7 mouse cellular contexts compared by ENCODE assay signal in the genomic region with DNA sequence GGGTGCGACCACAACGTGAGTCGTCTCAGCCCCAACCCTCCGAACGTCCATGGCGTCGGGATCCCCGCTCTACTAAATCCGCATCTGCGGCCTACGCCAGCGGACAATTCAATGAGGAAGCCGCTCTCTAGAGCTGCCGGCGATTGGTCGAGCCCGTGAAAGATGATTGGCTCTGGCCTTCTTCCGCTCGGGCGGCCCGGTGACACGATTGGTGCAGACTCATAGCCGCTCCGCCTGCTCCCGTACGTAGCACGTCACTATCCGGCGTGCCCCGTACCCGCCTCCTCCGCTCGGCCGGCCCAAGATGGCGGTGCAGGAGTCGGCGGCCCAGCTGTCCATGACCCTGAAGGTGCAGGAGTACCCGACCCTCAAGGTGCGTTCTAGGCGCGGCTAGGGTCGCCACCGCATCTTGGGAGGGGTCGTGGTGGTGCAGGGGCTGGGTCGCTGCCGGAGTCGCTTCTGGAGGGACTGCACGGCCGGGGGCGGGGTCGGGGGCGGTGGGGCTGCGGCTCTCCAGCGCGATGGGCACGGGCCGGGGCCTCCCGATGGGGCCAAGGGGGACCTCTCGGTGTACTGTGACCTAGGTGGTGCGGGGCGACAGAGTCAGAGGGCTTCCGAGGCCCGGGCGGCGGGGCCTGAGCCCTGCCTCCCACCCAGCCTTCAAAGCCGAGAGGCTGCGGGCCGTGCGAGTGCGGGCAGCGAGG. TPM values are rescaled to one million over a fixed set of nuclear protein-coding genes. Genes with fewer than 3 reads are reported as not detected.
DNase-seq lines count a peak whose midpoint lies in the region; ATAC-seq and TF ChIP-seq lines count a peak whose summit lies in the region.

TSS of gene Maea (plus strand) at position 237 of the 704 bp plus-strand sequence.

- H3K36me3 ChIP-seq in embryonic facial prominence, embryonic 10.5 days (replicated peaks), result peaks cover 28% of the 10 kb centered on the region
- H3K36me3 ChIP-seq in intestine, postnatal 0 days (ENCODE audit: control insufficient read depth, insufficient read depth), result peaks cover 2% of the 10 kb centered on the region; the same call in 1 of the 2 replicates
- peaks cover 11% of the 10 kb centered on the region; the same call in 1 of the 2 replicates for H3K36me3 ChIP-seq in midbrain, embryonic 12.5 days
- 0 out of 2 replicates have a peak, but pooled peaks cover 2% of the 10 kb centered on the region for H3K36me3 ChIP-seq in small intestine, adult 2 months (ENCODE audit: control insufficient read depth, insufficient read depth, low read length)

- under 1% methylated on average over 71 of the region's 71 CpGs for WGBS in embryonic facial prominence, embryonic 10.5 days
- under 1% methylated on average over 65 of the region's 71 CpGs for WGBS in intestine, postnatal 0 days
- WGBS in midbrain, embryonic 12.5 days, result under 1% methylated on average over 71 of the region's 71 CpGs
- under 1% methylated on average over 71 of the region's 71 CpGs for WGBS in small intestine, adult 2 months

- H3K9ac ChIP-seq in intestine, postnatal 0 days (ENCODE audit: low read depth, low read length), result peak within 1 kb of the TSS; percentile 98
- peak within 1 kb of the TSS; percentile 91 for H3K9ac ChIP-seq in midbrain, embryonic 12.5 days (replicated peaks)

- peak within 1 kb of the TSS; percentile 100 for H3K4me3 ChIP-seq in embryonic facial prominence, embryonic 10.5 days
- H3K4me3 ChIP-seq in intestine, postnatal 0 days (ENCODE audit: low read depth, low read length), result peak within 1 kb of the TSS; percentile 99
- peak within 1 kb of the TSS; percentile 89 for H3K4me3 ChIP-seq in midbrain, embryonic 12.5 days
- H3K4me3 ChIP-seq in small intestine, adult 2 months (ENCODE audit: low read depth, low read length), result peak within 1 kb of the TSS; percentile 94

- DNase-seq in adrenal gland, postnatal 10 days, result peak; percentile 96
- peak; percentile 97 for DNase-seq in embryonic facial prominence, embryonic 10.5 days (ENCODE audit: low spot score)
- DNase-seq in gonadal fat pad, adult 2 months (ENCODE audit: low read depth), result no peak
- peak; percentile 97 for DNase-seq in left cerebral cortex, postnatal 4 days

- peaks cover 14% of the 10 kb centered on the region; the same call in 1 of the 2 replicates for H3K9me3 ChIP-seq in embryonic facial prominence, embryonic 10.5 days
- H3K9me3 ChIP-seq in intestine, postnatal 0 days (ENCODE audit: control insufficient read depth), result 0 out of 2 replicates have a peak, but pooled peaks cover 2% of the 10 kb centered on the region
- H3K9me3 ChIP-seq in midbrain, embryonic 12.5 days, result no peaks in the 10 kb centered on the region

- H3K4me1 ChIP-seq in embryonic facial prominence, embryonic 10.5 days, result peaks cover 18% of the 10 kb centered on the region
- H3K4me1 ChIP-seq in intestine, postnatal 0 days (replicated peaks; ENCODE audit: control insufficient read depth, insufficient read depth, low read length), result no peaks in the 10 kb centered on the region; the same call in 1 of the 2 replicates
- H3K4me1 ChIP-seq in midbrain, embryonic 12.5 days, result peaks cover 22% of the 10 kb centered on the region
- H3K4me1 ChIP-seq in small intestine, adult 2 months (ENCODE audit: control insufficient read depth, insufficient read depth, insufficient read length, low read length), result peaks cover 12% of the 10 kb centered on the region; the same call in 1 of the 2 replicates

- TF ChIP-seq POLR2A in small intestine, adult 2 months (IDR thresholded peaks at IDR 0.05; ENCODE audit: low read depth, low read length), result peak; percentile 97

- peak within 1 kb of the TSS; percentile 82 for H3K4me2 ChIP-seq in intestine, postnatal 0 days (replicated peaks; ENCODE audit: low read depth)
- H3K4me2 ChIP-seq in midbrain, embryonic 12.5 days (replicated peaks), result peak within 1 kb of the TSS; percentile 93

- ATAC-seq in intestine, postnatal 0 days, result peak; percentile 100
- ATAC-seq in midbrain, embryonic 12.5 days (ENCODE audit: low FRiP score, low read depth), result peak; percentile 100

- H3K27me3 ChIP-seq in embryonic facial prominence, embryonic 10.5 days (replicated peaks; ENCODE audit: low read depth, poor library complexity, severe bottlenecking), result no peaks in the 10 kb centered on the region
- H3K27me3 ChIP-seq in intestine, postnatal 0 days (replicated peaks; ENCODE audit: control insufficient read depth, insufficient read depth, low read length), result no peaks in the 10 kb centered on the region
- no peaks in the 10 kb centered on the region for H3K27me3 ChIP-seq in midbrain, embryonic 12.5 days
- H3K27me3 ChIP-seq in small intestine, adult 2 months (ENCODE audit: control insufficient read depth, insufficient read depth, low read length), result no peaks in the 10 kb centered on the region

- peak within 1 kb of the TSS; percentile 95 for H3K27ac ChIP-seq in embryonic facial prominence, embryonic 10.5 days (replicated peaks)
- H3K27ac ChIP-seq in intestine, postnatal 0 days (ENCODE audit: low read depth, low read length), result peak within 1 kb of the TSS; percentile 92
- H3K27ac ChIP-seq in midbrain, embryonic 12.5 days (replicated peaks), result peak within 1 kb of the TSS; percentile 88
- H3K27ac ChIP-seq in small intestine, adult 2 months (ENCODE audit: insufficient read depth, low read depth, low read length), result peak within 1 kb of the TSS; percentile 76

- TF ChIP-seq CTCF in intestine, postnatal 0 days (IDR thresholded peaks at IDR 0.05; ENCODE audit: low read depth), result no peak
- TF ChIP-seq CTCF in small intestine, adult 2 months (IDR thresholded peaks at IDR 0.05; ENCODE audit: extremely low read depth, insufficient read length, insufficient replicate concordance, low read depth, low read length), result no peak

- intact Hi-C loops in left cerebral cortex, postnatal 4 days (cut with DNase I), result no loop called here

RNA-seq across cellular contexts. Expression of gene Maea, which starts in this region (rescaled TPM):
- total RNA-seq in adrenal gland, postnatal 10 days (2021), result 10 to 100 TPM; 86.8 to 97.7 TPM
- polyA plus RNA-seq in embryonic facial prominence, embryonic 10.5 days (2016; fragmentation: Nextera tagmentation; extraction: Ambion mirVana), result 154 and 163 TPM in 2 replicates
- polyA plus RNA-seq in gonadal fat pad, adult 2 months (2012; rRNA removed), result 107 and 129 TPM in 2 replicates
- 79.2 and 81.0 TPM in 2 replicates for polyA plus RNA-seq in intestine, postnatal 0 days (2015; fragmentation: Nextera tagmentation; extraction: Ambion mirVana)
- total RNA-seq in left cerebral cortex, postnatal 4 days (2021), result 10 to 100 TPM; 89.1 to 94.1 TPM
- 141 and 147 TPM in 2 replicates for polyA plus RNA-seq in midbrain, embryonic 12.5 days (2016; fragmentation: Nextera tagmentation; extraction: Ambion mirVana)
- 56.7 and 119 TPM in 2 replicates for polyA plus RNA-seq in small intestine, adult 2 months (2012; rRNA removed)
